Mouse (Mus musculus): ENCODE measurements around the gene Pik3ip1.

The Pik3ip1 gene

GRCm38 (mm10) chr11:3329891-3330451 is at the start of gene Pik3ip1:
Gene Pik3ip1 (plus strand): TSS chr11:3330401.

GRCm38 (mm10) chr11:3282887-3283286 is 47.3 kb upstream of the Pik3ip1 start:
- 88% methylated on average over 6 of the region's 6 CpGs for WGBS

GRCm38 (mm10) chr11:3283645-3284044 is 46.6 kb upstream of the Pik3ip1 start:
- WGBS = 93% methylated on average over 6 of the region's 6 CpGs

GRCm38 (mm10) chr11:3285940-3286339 is 44.3 kb upstream of the Pik3ip1 start:
- 92% methylated on average over 3 of the region's 3 CpGs for WGBS

- 33% methylated on average over 6 of the region's 6 CpGs for WGBS
Observed at GRCm38 (mm10) chr11:3287131-3287530, 43.1 kb upstream of the Pik3ip1 start.

- WGBS = 78% methylated on average over 5 of the region's 5 CpGs
Observed at GRCm38 (mm10) chr11:3287921-3288320, 42.3 kb upstream of the Pik3ip1 start.

- under 1% methylated on average over 41 of the region's 41 CpGs for WGBS
Observed at GRCm38 (mm10) chr11:3288521-3289301, 41.5 kb upstream of the Pik3ip1 start, which contains the start of gene Patz1. Gene Patz1 (plus strand): TSS chr11:3288874.

- WGBS = under 1% methylated on average over 34 of the region's 40 CpGs
Observed at GRCm38 (mm10) chr11:3289302-3289802, 40.8 kb upstream of the Pik3ip1 start.

GRCm38 (mm10) chr11:3289803-3290639 is 40.2 kb upstream of the Pik3ip1 start:
- WGBS = under 1% methylated on average over 89 of the region's 92 CpGs

- under 1% methylated on average over 50 of the region's 50 CpGs for WGBS
Observed at GRCm38 (mm10) chr11:3290640-3291310, 39.4 kb upstream of the Pik3ip1 start.

GRCm38 (mm10) chr11:3291311-3292061 is 38.7 kb upstream of the Pik3ip1 start:
- WGBS = 8% methylated on average over 26 of the region's 26 CpGs

GRCm38 (mm10) chr11:3292062-3292421 is 38.2 kb upstream of the Pik3ip1 start:
- WGBS = 3% methylated on average over 8 of the region's 8 CpGs

GRCm38 (mm10) chr11:3292711-3293249 is 37.4 kb upstream of the Pik3ip1 start:
- 11% methylated on average over 8 of the region's 8 CpGs for WGBS

- WGBS = 47% methylated on average over 4 of the region's 4 CpGs
Observed at GRCm38 (mm10) chr11:3293361-3293760, 36.8 kb upstream of the Pik3ip1 start.

GRCm38 (mm10) chr11:3294641-3295040 is 35.6 kb upstream of the Pik3ip1 start:
- 96% methylated on average over 2 of the region's 2 CpGs for WGBS

- 44% methylated on average over 5 of the region's 5 CpGs for WGBS
Observed at GRCm38 (mm10) chr11:3296056-3296455, 34.1 kb upstream of the Pik3ip1 start.

GRCm38 (mm10) chr11:3297871-3298812 is 32.1 kb upstream of the Pik3ip1 start:
- WGBS = 85% methylated on average over 10 of the region's 10 CpGs

GRCm38 (mm10) chr11:3298813-3299185 is 31.4 kb upstream of the Pik3ip1 start:
- WGBS = 90% methylated on average over 14 of the region's 14 CpGs

GRCm38 (mm10) chr11:3301075-3301474 is 29.1 kb upstream of the Pik3ip1 start:
- WGBS = 87% methylated on average over 5 of the region's 5 CpGs

- 21% methylated on average over 4 of the region's 4 CpGs for WGBS
Observed at GRCm38 (mm10) chr11:3302385-3302784, 27.8 kb upstream of the Pik3ip1 start.

Measured in cerebral cortex, adult 2 months (tissue).